Mouse (Mus musculus) lung, adult 2 months (tissue): Measurements from ENCODE around the gene Pam.

Experiments
- CTCF ChIP-seq: fragments of 200-500 bp; IDR thresholded peaks from 2 replicates; pipeline ENCODE4 v1.5.1; 2011; ENCODE audit warnings: mild to moderate bottlenecking, low read length, control low read depth; ENCODE audit not compliant: insufficient read depth
- POLR2A ChIP-seq: fragments of 200-500 bp; IDR thresholded peaks from 2 replicates; pipeline ENCODE4 v1.6.1; 2011; ENCODE audit warnings: low read depth, mild to moderate bottlenecking, control low read depth, low read length, borderline replicate concordance; ENCODE audit errors: extremely low read depth

DNA sequence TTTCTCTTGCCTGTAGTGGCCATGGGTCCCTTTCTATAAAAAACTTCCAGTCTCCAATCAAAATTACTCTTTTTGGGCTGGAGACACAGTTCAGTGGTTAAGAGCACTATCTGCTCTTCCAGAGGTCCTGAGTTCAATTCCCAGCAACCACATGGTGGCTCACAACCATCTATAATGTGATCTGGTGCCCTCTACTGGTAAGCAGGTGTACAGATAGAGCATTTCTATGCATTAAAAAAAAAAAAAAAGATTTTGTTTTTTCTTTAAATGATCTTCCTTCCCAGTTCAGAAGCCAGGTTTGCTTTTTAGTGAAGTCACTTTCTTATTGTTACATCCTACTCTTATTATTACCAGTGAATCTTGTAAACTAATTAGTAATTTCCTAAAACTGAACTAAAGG, 218.4 kb downstream of the Pam start:
- no peak for TF ChIP-seq POLR2A
- no peak for TF ChIP-seq CTCF
